Mouse (Mus musculus): ENCODE results near the gene Npl.
A peak's percentile ranks its signal among the peaks of the same experiment; 100 is the strongest.

The Npl gene

DNA sequence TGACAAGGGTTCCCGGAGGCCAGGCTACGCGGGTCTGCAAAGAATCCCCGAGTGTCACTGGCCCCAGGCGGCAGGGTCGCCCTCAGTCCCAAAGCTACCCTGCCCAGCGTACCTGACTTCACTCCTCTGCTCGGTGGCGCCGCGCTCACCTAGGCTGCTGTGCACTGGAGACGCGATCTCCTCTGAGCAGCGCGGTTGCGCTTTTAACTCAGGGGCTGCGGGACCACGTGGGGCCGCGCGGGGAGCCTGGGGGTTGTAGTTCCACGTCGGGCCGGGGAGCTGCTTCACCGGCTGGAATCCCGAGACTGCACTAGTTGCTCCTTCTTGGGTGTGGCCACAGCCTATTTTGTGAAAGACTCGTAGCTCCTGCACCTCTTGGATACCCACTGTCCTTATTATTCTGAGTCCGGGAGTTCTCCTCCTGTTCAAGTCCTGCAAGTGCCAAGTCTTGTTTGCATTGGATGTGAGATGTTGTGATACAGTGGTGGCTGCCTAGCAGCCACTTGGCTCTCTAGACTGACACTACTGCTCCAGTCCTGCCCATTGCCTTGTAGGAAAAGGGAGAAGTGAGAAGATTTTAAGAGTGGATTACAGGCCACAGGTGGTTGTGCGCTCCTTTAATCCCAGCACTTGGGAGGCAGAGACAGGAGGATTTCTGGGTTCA lies at the start of gene Npl:
TSS of gene Npl (minus strand) at position 510 of the 664 bp plus-strand sequence.
- peak; percentile 86 to 90 for DNase-seq

DNA sequence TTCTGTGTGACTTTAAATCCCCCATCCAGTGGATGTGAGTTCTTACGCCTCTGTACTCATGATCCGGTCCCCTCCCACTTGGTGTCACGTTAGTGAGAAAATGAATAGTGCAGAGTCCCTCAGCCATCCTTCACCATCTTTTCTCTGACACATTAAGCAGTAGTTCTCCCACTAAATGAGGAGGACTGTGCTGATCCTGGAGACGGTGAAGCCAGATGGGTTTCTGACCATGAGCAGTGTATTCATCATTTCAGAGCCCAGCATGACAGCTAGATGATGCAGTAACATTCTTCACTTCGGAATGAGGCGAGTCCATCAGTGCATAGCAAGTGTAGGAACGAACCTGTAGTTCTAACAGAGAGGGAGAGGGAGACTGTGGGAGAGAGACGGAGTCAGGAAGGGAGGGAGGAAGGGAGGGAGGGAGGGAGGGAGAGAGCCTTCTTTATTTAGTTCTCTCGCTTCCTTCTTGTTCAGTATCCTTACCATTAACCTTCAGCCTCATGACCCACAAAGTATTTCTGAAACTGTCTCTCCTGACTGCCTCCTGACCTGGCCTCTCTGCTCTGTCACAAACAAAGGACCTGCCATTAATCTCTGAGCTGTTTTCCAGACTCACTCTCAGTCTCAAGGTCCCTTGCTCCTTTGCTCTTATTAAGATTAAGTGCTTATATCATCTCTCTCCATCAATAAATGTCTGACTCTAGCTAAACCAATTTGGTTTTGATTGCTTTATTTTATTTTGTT lies 49.6 kb upstream of the Npl start:
- peak in 1 of 2 experiments; percentile 4 for DNase-seq

DNA sequence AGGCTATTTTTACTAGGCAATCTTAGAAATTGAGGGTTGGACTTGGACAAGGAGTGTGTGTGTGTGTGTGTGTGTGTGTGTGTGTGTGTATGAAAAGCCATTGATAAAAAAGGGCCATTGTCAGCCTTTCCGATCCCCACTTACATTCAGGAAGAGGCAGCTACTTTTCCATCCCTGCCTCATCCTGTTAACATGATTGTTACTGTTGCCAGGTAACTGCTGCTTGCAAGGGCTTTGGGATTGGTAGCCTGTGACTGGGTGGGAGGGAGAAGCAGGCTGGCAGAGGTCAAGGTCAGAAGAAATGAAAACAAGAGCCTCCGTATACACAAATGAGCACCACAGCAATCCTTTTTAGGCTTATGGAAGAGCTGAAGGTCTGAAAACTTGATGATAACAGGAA lies 48.9 kb upstream of the Npl start:
- DNase-seq = peak; percentile 26 to 59

DNA sequence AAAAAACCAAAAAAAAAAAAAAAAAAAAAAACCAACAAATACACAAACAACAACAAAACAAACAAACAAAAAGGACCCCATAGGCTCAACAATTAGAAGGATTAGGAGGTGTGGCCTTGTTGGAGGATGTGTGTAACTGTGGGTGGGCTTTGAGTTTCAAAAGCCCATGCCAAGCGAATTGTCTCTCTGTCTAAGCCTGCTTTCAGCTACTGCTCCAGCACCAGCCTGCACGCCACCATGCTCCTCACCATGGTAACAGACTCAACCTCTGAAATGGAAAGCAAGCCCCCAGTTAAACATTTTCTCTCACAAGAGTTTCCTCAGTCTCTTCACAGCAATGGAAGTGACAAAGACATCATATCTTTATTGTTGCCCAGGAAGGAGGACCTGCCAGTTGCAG lies 43.8 kb upstream of the Npl start:
- DNase-seq = no peak

DNA sequence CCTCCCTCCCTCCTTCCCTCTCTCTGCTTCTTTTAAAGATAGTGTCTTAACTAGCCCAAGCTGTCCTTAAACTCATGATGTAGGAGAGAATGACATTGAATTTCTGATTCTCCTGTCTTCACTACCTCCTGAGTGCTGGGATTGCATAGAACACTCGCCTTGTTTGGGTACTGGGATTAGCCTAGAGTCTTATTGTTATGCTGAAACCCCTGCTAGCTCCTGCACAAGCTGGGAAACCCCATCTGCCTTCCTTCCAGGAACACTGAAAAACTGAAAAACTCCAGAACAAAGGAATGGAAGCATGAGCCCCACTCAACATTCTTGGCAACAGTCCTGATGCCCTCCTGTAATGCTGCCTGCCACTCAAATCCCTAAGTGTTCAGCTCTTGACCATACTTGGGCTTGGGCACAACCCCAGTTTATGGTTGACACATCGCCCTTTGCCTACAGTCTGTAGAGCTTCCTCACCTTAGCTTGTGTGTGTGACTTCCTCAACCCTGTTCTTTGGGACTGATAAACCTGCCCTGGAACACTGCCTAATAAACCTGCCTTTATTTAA lies 40.4 kb upstream of the Npl start:
- DNase-seq = no peak

DNA sequence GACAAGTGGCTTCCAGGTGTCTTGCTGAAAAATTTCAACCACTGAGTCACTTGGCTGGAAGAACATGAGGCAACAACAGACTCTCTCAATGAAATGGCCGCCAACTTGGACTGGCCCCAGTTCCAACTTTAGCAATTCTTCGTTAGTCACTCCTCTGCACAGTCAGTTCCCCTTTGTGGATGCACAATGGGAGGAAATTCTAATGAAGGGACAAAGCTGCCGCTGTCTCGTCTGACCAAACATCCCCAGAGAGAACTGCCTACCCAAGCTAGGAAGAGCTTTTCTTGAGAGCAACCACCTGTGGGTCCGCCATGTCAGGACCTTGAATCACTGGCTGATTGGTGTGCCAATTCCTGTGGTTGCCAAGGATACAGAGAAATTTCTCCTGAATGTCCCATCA lies 38.1 kb upstream of the Npl start:
- DNase-seq = no peak

DNA sequence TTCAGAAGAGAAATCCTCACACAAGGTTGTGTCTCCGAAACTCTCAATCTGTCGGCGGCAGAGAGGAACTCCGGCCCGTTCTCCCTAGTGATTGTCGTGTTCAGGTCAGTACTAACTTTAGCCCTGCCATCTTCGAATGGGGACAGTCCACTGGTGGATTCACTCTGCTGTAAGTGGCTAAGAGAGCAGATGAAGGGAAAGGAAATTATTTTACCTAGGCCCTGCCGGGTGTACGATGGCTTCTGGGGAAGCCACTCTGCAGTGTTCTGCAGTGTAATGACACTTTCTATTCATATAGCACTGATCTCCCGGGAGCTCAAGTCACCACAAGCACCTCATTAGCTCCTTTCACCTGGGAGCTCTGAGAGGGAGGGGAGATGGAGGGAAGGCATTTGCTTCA lies 37.0 kb upstream of the Npl start:
- DNase-seq = no peak

DNA sequence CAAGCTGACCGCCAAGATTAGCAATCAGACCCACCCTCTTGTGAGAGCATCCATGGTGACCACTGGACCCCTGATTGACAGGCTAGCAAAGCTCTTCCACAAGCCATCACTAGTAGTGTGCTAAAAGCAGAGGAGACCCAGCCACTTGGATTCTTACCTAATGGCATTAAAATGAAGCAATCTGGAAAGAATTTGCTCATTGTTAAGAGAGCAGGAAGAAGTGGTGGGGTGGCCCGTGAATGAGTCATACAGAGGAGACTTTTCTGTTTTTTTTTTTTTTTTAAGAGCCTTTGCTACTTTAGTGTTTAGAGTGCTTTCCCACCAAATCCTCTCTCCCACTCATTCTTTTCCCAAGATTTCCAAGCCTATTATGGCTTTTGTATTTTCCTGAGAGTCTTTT lies 35.9 kb upstream of the Npl start:
- no peak for DNase-seq

DNA sequence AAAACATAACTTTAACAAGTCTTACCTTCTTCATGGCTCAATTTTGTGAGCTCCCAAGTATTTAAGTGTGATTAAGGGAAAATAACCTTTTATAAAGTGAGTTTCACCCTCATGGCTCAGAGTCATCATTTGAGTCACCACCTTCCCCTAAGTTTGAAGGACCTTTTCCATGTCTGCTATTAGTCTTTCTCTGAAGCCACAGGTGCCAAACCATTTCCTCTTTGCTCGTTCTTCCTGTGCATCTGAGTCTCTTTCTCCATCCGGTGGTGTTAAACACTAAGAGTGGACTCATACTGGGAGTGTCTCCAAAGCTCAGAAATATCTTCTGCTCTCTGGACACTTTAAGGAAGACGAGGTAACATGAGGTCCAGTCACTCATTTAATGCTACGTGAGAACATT lies 33.3 kb upstream of the Npl start:
- DNase-seq = no peak

DNA sequence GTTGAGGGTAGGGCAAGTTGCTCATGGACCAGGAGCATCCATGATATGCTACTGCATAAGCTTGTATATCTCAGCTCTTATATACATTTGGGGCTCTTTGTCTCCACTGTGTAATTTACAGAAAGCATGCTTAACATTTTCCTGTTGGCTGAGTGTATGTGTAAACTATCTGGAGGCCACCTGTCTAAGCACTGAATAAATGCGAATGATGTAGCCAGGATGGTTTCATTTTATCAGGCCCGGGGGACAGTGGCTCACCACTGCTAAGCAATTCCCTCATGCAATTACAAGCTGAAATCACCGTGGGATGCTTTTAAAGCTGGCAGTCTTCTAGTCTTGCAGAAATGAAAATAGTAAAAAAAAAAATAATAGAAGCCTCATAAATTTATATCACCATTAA lies 24.9 kb upstream of the Npl start:
- DNase-seq = no peak

DNA sequence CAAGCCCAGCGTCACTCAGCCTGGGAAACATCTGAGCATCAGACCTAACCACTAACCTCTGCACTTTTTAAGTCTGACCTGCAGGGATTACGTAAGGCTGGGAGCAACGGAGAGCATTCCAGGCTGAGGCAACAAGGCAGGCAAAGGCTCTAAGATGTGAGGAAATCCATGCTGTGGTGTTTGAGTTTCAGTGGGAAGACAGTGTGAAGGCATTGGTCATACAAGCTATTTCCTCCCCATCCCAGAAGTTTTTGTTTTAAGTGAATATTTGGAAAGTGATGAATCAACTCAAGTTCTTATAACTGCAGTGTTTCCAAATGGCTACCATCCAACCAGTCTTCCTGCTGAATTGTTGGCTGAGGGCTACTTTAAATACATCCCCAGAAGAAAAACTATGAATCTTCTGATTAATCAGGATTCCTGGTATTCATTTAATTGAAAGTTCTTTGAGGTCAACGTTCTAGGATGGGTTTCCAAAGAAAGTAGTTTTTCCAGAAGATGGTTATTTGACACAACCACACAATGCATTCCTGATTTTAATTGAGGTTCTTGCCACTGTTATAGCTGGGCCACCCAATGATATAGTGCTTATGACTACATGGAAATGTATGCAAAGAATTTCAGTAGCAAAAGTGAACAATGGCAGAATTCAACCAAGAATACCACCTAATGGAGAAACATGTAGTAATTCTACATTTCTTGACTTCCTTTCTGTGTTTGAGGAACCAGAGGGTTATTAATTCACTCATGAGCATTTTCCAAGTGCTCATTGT lies 22.6 kb upstream of the Npl start:
- DNase-seq = no peak

DNA sequence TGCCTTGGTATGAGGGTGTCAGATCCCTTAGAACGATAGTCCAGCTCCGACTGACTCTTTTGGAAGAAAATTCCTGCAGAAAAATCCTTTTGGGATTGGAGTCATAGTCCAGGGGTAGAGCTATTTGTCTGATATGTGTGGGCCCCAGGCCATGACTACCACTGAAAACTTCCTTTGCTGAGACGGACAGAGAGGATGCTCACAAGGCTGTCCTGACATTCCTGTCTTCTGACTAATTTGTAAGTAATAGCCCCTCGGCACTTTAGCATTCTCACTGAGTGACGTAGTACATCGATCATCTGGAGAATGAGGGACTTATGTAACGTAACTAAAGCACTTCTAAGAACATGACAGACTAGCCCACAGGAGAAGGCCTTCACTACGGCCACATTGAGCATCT lies 15.9 kb upstream of the Npl start:
- DNase-seq = no peak

DNA sequence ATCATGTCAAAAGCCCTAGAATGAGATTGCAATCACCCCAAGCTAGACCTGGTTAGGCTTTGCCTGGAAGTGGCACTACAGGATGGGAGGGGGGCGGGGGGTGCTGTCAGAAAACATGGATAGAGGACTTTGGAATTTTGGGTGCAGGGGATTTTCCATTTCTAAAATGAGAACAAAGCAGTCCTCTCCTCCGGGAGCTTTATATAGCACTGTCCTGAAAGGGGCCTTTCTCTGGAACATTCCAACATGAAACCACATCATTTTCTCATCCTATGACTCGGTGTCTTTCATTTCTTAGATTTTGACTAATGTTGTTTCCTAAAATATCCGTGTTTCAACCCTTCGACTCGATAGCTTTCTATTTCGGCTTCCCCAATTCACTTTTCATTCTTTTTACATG lies 14.9 kb upstream of the Npl start:
- DNase-seq = no peak

DNA sequence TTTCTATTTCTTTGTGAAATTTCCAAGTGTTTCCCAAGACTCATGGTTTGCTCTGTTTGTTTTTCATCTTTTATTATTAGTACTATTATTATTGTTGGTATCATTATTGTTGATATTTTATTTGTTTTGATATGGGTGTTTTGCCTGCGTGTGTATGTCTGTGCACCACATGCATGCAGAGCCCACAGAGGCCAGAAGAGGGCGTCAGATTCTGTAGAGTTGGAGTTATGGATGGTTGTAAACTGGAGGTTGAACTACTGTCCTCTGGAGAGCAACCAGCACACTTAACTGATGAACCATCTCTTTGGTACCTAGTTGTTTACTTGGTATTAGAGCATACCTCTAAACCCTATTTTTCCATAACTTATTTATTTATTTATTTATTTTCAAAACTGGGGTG lies 13.8 kb upstream of the Npl start:
- no peak for DNase-seq

DNA sequence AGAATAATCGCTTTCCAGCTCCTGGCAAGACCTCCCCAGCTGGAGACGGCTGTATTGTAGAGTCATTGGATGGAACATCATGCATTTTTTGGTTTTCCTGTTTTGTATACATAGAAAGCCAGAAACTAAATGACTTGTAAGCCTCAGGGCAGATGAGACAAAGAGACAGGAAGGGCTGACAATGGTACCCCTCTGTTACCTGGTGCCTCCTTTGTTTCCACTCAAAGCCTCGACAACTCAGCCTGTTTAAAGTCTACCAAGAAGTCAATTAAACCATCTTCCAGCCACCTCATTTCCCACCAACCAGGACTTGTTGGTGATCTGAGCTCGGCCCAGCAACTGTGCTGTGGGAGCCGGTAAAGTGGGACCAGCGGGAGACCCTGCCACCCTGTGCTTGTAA lies 11.0 kb upstream of the Npl start:
- no peak for DNase-seq

DNA sequence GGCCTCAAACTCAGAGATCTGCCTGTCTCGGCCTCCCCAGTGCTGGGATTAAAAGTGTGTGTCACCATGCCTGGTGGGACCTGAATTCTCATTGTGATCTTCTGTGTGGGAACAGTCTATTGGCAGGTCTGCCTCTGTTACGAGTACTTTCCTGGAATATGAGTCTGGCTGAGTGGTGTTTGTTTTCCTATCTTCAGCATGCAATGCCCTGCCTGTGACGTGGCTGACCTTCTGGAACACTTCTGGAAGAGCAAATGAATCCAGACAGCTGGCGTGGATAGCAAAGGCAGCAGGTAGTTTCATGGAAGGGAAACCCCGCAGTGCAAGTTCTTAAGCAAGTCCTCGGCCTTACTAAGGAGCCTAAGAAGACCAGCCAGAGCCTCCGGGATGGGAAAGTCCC lies 9.9 kb upstream of the Npl start:
- DNase-seq = peak in 1 of 2 experiments; percentile 22

DNA sequence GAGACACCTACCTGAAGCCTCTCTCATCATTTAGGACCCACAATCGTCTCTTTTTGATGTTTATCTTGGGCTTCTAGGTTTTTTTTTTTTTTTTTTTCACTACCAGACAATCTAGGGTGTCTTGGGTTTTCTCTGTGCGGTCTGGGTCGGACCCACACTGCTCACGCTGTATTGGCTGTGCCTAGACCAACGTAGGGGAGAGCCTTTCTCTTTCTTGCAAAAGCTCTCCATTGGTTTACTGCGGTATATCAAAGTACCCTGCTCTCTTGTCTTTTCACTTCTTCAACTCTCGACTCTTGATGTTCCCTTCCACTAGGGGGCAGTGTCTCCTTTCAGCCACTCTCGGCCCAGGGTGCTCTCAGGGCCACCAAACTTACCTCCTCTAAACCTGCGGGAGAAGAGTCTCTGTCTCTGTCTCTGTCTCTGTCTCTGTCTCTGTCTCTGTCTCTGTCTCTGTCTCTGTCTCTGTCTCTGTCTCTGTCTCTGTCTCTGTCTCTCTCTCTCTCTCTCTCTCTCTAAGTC lies 9.3 kb upstream of the Npl start:
- DNase-seq = peak; percentile 72 to 79

DNA sequence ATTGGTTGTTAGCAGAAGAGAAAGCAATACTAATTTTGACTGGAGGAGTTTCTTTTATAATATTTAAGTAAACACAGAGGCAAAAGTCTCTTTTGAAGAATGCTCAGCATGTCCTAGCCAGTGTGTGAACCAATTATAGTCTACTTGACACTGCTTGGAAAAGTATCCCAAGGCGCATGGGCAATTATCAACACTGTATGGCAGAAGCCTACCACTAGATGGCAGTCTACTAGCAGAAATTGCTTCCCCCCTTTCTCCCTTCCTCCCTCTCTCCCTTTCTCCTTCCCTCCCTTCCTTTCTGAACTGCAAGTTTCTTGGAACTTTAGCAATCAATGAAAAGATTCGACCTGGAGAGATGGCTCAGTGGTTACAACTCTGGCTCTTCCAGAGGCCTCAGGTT lies 7.1 kb upstream of the Npl start:
- peak; percentile 27 to 54 for DNase-seq

DNA sequence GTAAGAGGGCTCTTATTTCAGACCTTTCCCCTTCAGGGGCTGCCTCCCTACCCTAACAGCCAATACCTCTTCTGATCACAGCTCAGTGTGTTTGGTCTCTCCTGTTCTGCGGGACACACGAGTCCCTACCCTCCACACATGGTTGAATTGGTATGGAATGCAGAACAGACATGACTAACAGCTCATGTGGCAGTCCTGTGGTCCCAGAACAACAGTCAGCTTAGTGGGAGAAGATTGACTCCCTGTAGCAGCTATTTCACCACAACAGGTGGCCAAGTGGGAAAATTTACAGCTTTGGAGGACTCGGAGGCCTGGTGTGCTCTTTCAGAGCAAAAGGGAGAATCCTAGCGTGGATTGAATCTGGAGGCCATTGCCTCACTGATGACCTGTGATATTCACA lies 6.4 kb upstream of the Npl start:
- no peak for DNase-seq

DNA sequence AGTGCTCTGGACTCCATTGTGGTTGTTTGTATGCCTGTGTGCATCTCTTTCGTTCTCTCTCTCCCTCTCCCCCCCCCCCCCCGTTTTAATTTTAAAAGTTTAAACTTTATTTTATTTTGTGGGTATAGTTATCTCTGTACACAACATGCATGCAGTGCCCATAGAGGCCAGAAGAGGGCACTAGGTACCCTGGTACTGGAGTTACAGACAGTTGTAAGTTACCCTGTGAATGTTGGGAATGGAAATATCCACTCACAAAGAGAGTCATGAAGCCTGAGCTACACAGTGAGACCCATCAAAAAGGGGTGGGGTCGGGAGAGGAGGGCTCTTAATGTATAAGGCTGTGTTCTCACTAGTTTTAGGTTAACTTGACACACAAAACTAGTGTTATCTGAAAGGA lies 969 bp upstream of the Npl start:
- DNase-seq = peak; percentile 86 to 87

DNA sequence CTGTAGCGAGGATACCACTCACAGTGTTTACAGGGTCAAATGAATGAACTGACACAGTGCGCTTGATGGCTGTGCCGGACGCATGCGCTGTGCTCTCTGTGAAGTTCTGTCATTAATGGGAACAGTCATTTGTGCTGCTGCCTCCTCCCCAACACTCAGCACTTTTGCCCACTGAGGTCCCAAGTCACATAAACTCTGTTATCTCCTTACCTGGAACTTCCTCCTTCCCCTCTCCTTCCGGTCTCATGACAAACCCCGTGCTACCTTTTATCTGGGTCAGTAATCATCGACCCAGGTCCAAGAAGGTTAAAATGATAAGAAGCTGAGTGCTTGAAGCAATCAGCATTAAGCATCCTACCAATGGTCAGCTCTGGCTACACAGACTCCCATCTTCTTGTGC lies 2.3 kb downstream of the Npl start:
- no peak for DNase-seq

DNA sequence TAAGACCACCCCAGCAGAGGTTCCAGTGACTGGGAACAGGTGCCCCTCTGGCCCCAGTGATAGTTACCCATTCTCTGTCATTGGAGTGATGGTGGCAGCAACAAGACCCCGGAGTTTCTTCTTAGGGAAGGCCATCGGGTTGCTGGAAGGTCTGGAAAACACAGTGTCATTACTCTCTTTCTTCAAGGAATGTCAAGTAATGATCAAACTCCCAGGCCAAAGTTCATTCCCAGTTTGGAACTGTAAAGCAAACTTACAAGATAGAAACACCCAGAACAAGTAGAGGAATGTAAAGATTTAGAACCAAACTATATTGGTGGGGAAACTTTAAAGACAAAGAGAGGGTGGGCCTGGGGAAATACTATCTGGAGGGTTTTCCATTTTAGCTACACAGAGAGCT lies 4.6 kb downstream of the Npl start:
- DNase-seq = no peak

DNA sequence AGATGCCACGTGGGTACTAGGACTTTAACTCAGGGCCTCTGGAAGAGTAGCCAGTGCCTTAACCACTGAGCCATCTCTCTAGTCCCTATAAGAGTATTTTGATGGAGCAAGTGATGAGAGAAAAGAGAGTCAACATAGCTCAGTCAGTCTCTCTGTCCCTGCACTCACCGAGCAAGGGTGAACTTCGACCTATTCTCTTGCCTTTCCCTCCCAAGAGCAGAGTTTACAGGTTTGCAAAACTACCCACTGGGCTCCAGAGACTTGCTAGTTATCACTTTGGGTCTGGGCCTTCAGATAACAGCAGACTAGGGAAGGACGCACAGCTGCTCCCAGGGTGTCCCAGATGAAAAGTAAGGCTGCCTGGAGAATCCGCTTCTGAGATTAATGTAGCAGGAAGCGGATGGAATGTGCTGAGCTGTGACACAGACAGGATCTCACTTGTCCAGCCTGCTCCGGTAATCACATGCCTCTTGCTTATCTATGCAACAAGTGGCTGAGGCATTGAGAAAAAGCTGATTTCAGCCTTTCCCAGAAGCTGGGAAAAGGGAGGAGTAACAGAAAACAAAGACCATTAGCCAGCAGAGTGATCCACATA lies 7.0 kb downstream of the Npl start:
- peak; percentile 51 to 67 for DNase-seq
